Mouse (Mus musculus) CD4-positive, CD25-positive, alpha-beta regulatory T cell, adult 2 months (primary cell): ENCODE results near the gene Comp.

Source experiments
- DNase-seq: peaks from one replicate; pipeline ENCODE4 v3.0.0-alpha.2; 2012; ENCODE audit warnings: low read depth, low spot score

Gene Comp

DNA sequence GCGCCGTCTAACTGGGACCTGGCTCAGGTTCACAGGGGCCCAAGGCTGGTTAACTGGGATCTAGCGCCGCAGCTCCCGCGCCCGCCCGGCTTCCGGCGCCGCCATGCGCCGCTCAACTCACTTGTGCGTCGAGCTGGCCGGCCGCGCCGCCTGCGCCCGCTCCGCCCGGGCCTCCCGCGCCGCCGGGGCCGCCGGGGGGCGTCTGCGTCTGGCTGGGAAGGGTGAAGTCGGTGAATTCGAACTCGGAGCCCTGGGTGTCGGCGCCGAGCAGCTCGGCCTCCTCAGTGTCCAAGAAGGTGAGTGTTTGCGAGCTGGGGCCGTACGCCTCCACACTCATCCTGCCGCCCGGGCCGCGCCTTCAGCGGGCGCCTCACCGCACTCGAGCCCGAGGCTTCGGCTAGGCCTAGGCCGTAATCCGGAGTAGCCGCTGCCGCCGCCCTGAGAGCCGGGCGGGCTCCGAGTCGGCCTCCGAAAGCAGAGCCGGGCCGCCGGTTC, 20.7 kb upstream of the Comp start:
- peak; percentile 72 for DNase-seq

- peak; percentile 100 for DNase-seq
Observed at GRCm38 (mm10) chr8:70353194-70353817, 20.1 kb upstream of the Comp start, which contains the start of gene Upf1. Upf1 (minus strand) TSS chr8:70353278.

GRCm38 (mm10) chr8:70354004-70354403, 19.4 kb upstream of the Comp start:
- no peak for DNase-seq

GRCm38 (mm10) chr8:70356111-70356510, 17.2 kb upstream of the Comp start:
- no peak for DNase-seq

- no peak for DNase-seq
Observed at GRCm38 (mm10) chr8:70359411-70359810, 13.9 kb upstream of the Comp start.

- DNase-seq = peak; percentile 56
Observed at GRCm38 (mm10) chr8:70360769-70361168, 12.6 kb upstream of the Comp start.

DNA sequence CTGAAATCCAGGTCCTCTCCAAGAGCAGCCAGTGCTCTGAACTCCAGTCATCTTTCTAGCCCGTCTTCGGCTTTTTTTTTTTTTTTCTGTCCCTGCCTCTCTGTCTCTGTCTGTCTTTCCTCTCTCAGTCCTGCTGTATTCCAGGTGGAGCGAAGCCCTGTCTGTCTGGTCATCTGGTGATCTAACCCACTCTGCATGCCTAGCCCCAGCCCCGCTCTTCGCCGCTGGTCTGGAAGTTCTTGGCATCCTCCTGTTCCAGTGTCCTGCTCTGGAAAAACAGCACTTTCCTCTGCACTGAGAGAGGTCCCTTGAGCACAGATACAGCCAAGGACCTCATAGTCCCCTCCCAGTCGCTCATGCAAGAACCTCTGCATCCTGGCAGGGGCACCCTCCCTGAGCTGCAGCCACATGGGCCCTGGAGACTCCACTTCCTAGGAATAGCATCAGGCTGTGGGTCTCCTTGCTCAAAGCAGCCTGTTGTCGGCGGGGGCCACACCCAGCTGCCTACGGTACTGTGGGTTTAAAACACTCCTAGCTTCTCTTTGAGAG, 11.8 kb upstream of the Comp start:
- DNase-seq = no peak

GRCm38 (mm10) chr8:70364066-70364465, 9.3 kb upstream of the Comp start:
- DNase-seq = no peak

GRCm38 (mm10) chr8:70366588-70366987, 6.8 kb upstream of the Comp start:
- DNase-seq = no peak

DNA sequence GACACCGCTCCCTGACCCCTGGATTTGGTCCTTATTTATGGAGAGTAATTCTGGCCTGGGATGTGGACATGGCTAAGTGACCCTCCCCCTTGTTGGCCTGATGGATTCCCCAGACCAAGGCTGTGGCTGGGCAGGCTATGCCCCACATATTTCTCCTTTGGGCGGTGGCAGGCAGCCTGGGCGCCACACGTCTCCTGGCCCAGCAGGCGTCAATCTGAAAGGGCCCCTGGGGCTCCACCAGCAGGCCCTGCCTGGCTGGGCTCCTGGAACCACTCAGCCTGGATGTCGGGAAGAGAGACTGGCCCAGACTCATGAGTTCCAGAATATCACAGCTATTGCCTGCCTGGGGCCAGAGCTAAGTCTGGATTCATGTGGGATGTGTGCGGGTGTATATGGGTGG, 2.9 kb upstream of the Comp start:
- no peak for DNase-seq

DNA sequence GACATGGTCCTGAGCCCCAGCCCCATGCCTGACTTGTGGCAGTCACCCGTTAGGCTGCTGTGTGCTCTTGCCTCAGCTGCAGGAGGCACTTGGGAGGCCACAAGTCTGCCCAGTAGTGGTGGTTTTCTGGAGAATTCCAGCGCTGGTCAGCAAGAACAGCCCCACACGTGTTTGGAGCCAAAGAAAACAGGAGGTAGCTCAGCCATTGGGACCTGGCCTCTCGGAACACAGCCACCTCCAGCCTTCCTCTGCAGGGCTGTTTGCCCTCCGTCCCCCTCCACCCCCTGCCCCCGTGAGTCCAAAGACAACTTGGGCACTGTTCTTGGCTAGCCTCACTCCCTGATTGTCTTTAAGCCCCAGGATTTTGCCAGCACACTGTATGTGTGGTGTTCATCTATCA, 1.4 kb upstream of the Comp start:
- DNase-seq = no peak

GRCm38 (mm10) chr8:70374318-70374927, 1.1 kb downstream of the Comp start:
- peak; percentile 66 for DNase-seq

- peak; percentile 43 for DNase-seq
Observed at GRCm38 (mm10) chr8:70375212-70375859, 2.0 kb downstream of the Comp start.

- peak; percentile 51 for DNase-seq
Observed at GRCm38 (mm10) chr8:70376275-70376741, 3.0 kb downstream of the Comp start.

GRCm38 (mm10) chr8:70377049-70377448, 3.7 kb downstream of the Comp start:
- peak; percentile 24 for DNase-seq

- DNase-seq = no peak
Observed at GRCm38 (mm10) chr8:70380069-70380468, 6.7 kb downstream of the Comp start.

- DNase-seq = peak; percentile 74
Observed at GRCm38 (mm10) chr8:70383287-70383686, 9.9 kb downstream of the Comp start.

DNA sequence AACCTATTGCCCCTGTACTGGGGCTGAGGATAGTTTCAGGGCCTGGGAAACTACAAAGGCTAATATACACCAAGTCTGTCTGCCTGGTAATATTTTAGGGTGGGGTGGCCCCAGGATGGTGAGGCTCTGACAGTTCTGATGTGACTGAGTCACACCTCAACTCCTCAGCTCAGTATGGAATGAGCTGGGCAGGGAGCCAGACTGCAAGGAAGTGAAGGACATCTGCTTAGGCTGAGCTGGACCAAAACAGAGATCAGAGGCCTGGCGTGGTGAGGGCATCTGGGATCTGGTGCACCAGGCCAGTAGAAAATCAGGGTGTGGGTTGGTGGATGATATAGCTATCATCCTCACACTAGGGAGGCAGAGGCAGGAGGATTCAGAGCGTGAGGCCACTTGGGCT, 16.3 kb downstream of the Comp start:
- no peak for DNase-seq

GRCm38 (mm10) chr8:70393087-70393486, 19.7 kb downstream of the Comp start:
- DNase-seq = no peak

DNA sequence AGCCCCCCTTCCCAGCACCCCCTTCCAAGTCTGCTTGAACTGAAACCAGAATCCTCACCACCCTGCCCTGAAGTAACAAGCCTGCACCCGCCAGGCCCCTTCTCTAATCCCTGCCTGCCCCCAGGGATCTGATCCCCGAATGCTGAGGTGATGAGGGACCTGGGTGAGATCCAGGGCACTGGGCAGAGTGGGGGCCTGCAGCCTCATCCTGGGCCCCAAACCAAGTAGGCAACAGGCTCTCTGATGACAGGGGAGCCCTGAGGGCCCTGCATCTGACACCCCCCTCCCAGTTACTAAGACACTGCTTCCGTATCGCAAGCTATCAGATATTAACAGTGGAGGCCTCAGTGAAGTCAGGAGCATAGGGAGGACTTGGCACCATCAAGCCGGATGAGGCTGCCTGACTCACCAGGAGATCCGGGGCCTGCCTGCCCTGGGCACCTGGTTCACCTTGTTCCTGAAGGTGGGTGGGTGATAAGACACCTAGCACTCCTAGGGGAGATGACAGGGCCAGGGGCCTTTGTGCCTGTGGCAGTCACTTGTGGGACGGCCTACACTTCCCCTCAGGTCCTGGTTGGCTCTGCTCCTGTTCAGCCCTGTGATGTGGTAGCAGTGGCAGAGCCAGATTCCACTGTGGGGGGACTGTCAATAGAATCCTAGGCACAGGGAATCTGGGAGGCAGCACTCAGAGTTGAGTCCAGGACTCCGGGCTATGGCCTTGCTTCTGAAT, 21.1 kb downstream of the Comp start:
- DNase-seq = no peak

DNA sequence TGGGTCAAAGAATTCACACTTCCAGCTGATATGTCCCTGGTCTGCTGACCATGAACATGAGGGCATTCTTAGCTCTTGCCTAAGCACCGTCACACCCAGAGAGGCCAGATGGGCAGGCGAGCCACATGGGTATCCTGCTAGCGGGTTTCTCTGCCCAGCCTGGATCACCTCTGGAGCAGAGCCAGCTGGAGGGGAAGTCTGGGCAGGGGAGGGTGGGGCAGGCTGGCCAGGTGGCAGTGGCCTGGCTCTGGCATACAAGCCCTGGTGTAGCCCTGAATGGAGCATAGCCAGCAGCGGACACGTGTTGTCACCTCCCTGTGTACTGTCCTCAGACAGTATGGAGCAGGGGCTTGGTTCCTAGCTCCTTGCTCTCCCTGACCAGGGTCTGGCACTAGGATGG, 22.3 kb downstream of the Comp start:
- DNase-seq = no peak

- no peak for DNase-seq
Observed at GRCm38 (mm10) chr8:70396184-70396583, 22.8 kb downstream of the Comp start.
